Mouse (Mus musculus) thymus, postnatal 0 days (tissue): ENCODE data around the gene Ooep. TPM values are rescaled to one million over a fixed set of nuclear protein-coding genes. Genes with fewer than 3 reads are reported as not detected.

Source experiments
- DNase-seq: peaks from one replicate; pipeline ENCODE4 v3.0.0-alpha.2; 2015; ENCODE audit warnings: low spot score
- polyA plus RNA-seq: library from polyadenylated mRNA; unstranded; fragments of >200 nt; fragmentation: Nextera tagmentation; extraction: Ambion mirVana; gene quantifications from 2 replicates; pipeline ENCODE4 v1.2.1, GENCODE M21; 2015

Ooep gene
- polyA plus RNA-seq = 1.6 and 1.8 TPM in 2 replicates

GRCm38 (mm10) chr9:78378113-78378785 is at the start of gene Ooep:
TSS of gene Ooep (minus strand) at chr9:78378725.
- DNase-seq = peak; percentile 14

- DNase-seq = peak; percentile 26
These were observed 49.7 kb upstream of the Ooep start for GRCm38 (mm10) chr9:78428185-78428584.

- DNase-seq = peak; percentile 65
These were observed 48.8 kb upstream of the Ooep start for GRCm38 (mm10) chr9:78427362-78427781.

- DNase-seq = no peak
These were observed 23.1 kb upstream of the Ooep start for GRCm38 (mm10) chr9:78401596-78401995.

- no peak for DNase-seq
These were observed 22.0 kb upstream of the Ooep start for GRCm38 (mm10) chr9:78400570-78400969.

GRCm38 (mm10) chr9:78396517-78396916 is 18.0 kb upstream of the Ooep start:
- no peak for DNase-seq

GRCm38 (mm10) chr9:78395630-78396351 is 17.3 kb upstream of the Ooep start, which contains the start of gene Ddx43:
TSS of gene Ddx43 (plus strand) at chr9:78395777.
- peak; percentile 33 for DNase-seq

GRCm38 (mm10) chr9:78395244-78395629 is 16.7 kb upstream of the Ooep start:
- DNase-seq = no peak

- DNase-seq = no peak
These were observed 16.1 kb upstream of the Ooep start for GRCm38 (mm10) chr9:78394602-78395001.

GRCm38 (mm10) chr9:78393741-78394140 is 15.2 kb upstream of the Ooep start:
- DNase-seq = no peak

- DNase-seq = no peak
These were observed 11.5 kb upstream of the Ooep start for GRCm38 (mm10) chr9:78389981-78390380.

- no peak for DNase-seq
These were observed 8.4 kb upstream of the Ooep start for GRCm38 (mm10) chr9:78386947-78387346.

GRCm38 (mm10) chr9:78385893-78386292 is 7.4 kb upstream of the Ooep start:
- DNase-seq = peak; percentile 21

GRCm38 (mm10) chr9:78377546-78377945 is 979 bp downstream of the Ooep start:
- no peak for DNase-seq

GRCm38 (mm10) chr9:78375486-78375885 is 3.0 kb downstream of the Ooep start:
- no peak for DNase-seq

- DNase-seq = no peak
These were observed 3.6 kb downstream of the Ooep start for GRCm38 (mm10) chr9:78374885-78375389.

- no peak for DNase-seq
These were observed 4.1 kb downstream of the Ooep start for GRCm38 (mm10) chr9:78374397-78374796.

GRCm38 (mm10) chr9:78372827-78373504 is 5.6 kb downstream of the Ooep start:
- no peak for DNase-seq

GRCm38 (mm10) chr9:78371441-78371840 is 7.1 kb downstream of the Ooep start:
- no peak for DNase-seq

GRCm38 (mm10) chr9:78369786-78370185 is 8.7 kb downstream of the Ooep start:
- DNase-seq = no peak

- DNase-seq = no peak
These were observed 9.2 kb downstream of the Ooep start for GRCm38 (mm10) chr9:78369349-78369748.
